Mouse (Mus musculus) brain, embryonic 14.5 days (tissue): ENCODE measurements around the gene Zfp286.

Experiments used
- CTCF ChIP-seq: fragments of 200-500 bp; IDR thresholded peaks from 2 replicates; pipeline ENCODE4 v1.5.1; 2012; ENCODE audit warnings: inconsistent platforms, mild to moderate bottlenecking, moderate library complexity, borderline replicate concordance; ENCODE audit not compliant: insufficient read depth, insufficient read length; ENCODE audit errors: extremely low read depth
- POLR2A ChIP-seq: fragments of 200-500 bp; IDR thresholded peaks from 2 replicates; pipeline ENCODE4 v1.6.1; 2012; ENCODE audit warnings: mild to moderate bottlenecking, inconsistent platforms, borderline replicate concordance; ENCODE audit not compliant: poor library complexity, insufficient read depth, insufficient read length, severe bottlenecking; ENCODE audit errors: extremely low read depth

GRCm38 (mm10) chr11:62731311-62732021 lies 57.8 kb downstream of the Zfp286 start, which contains the start of gene Zfp287:
- TF ChIP-seq CTCF (no peak), POLR2A (peak; percentile 89; the same call in 1 of the 2 replicates)
